Mouse (Mus musculus) CH12.LX (cell line): Measurements from ENCODE around the gene Mrpl58.

ENCODE experiments used
- CHD1 ChIP-seq: IDR thresholded peaks from 2 replicates; pipeline ENCODE4 v1.6.1; 2012; ENCODE audit warnings: low read depth, low read length, improper control_type of control experiment, inconsistent platforms
- CHD2 ChIP-seq: IDR thresholded peaks from 2 replicates; pipeline ENCODE4 v1.6.1; 2011; ENCODE audit warnings: low read length, improper control_type of control experiment
- CTCF ChIP-seq, 2 experiments: IDR thresholded peaks in 1 of 2; conservative IDR thresholded peaks in 1 of 2; 2 replicates each; pipeline ENCODE4 v1.5.1; 2011 to 2012; ENCODE audit warnings: low read depth in 2 of 2, low read length in 2 of 2, improper control_type of control experiment in 1 of 2, inconsistent platforms in 1 of 2, mild to moderate bottlenecking in 1 of 2, moderate library complexity in 1 of 2
- EP300 ChIP-seq: IDR thresholded peaks from 2 replicates; pipeline ENCODE4 v1.6.1; 2011; ENCODE audit warnings: low read length, improper control_type of control experiment
- MAFK ChIP-seq: IDR thresholded peaks from 2 replicates; pipeline ENCODE4 v1.6.1; 2011; ENCODE audit warnings: low read length, improper control_type of control experiment; ENCODE audit not compliant: insufficient replicate concordance
- NRF1 ChIP-seq: IDR thresholded peaks from 2 replicates; pipeline ENCODE4 v1.6.1; 2014; ENCODE audit warnings: low read depth, mild to moderate bottlenecking, inconsistent platforms, low read length, improper control_type of control experiment, moderate library complexity
- POLR2A ChIP-seq: IDR thresholded peaks from 2 replicates; pipeline ENCODE4 v1.6.1; 2011; ENCODE audit warnings: low read depth, mild to moderate bottlenecking, improper control_type of control experiment, low read length
- USF1 ChIP-seq: IDR thresholded peaks from 2 replicates; pipeline ENCODE4 v1.6.1; 2014; ENCODE audit warnings: low read depth, mild to moderate bottlenecking, inconsistent platforms, low read length, improper control_type of control experiment
- ZNF384 ChIP-seq: IDR thresholded peaks from 2 replicates; pipeline ENCODE4 v1.6.1; 2012; ENCODE audit warnings: low read depth, low read length, improper control_type of control experiment, inconsistent platforms

DNA sequence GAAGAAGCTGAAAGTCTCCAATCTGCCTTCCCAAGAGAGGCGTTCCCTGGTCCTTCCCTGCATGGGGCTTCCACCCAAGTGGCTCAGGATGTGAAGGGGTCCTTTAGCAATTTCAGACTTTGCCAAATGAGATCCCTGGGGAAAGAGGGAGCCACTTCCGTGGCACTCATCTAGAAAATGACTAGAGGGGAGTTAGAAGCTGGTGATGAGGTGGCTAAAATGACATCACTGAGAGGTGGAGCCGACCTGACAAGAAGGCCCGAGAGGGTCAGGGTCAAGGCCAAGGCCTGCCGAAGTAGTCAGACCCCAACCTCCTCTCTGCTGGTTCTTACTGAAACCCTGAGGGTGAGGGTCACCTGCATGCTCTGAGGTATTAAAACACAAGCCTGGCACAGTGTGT is 20.7 kb upstream of the Mrpl58 start:
- no peak for TF ChIP-seq CTCF (conservative IDR thresholded peaks at IDR 0.05 in 1 of 2, IDR thresholded peaks at IDR 0.05 in 1 of 2; ENCODE audit: low read depth in 2 of 2, low read length in 2 of 2)
- no peak for TF ChIP-seq USF1
- TF ChIP-seq CHD1 = no peak
- no peak for TF ChIP-seq POLR2A
- TF ChIP-seq CHD2 = no peak
- no peak for TF ChIP-seq MAFK
- no peak for TF ChIP-seq NRF1
- TF ChIP-seq EP300 = no peak
- no peak for TF ChIP-seq ZNF384
